Mouse (Mus musculus) kidney, postnatal 0 days (tissue): Measurements from ENCODE around the gene Klf8. TPM values are rescaled to one million over a fixed set of nuclear protein-coding genes. Genes with fewer than 3 reads are reported as not detected.

Experiments used
- ATAC-seq: fragments of 200-750 bp; cut with Nextera tagmentation; replicated peaks from 2 replicates; pipeline ENCODE4 v1.8.0; 2017; ENCODE audit warnings: low read depth, moderate number of reproducible peaks, moderate TSS enrichment, moderate library complexity; ENCODE audit not compliant: low FRiP score
- DNase-seq: peaks from one replicate; pipeline ENCODE4 v3.0.0-alpha.2; 2016; ENCODE audit warnings: low spot score
- H3K27ac ChIP-seq: fragments of 300-500 bp; sonication (generic); 2 replicates; pipeline ENCODE4 v1.5.1; 2014; ENCODE audit warnings: mild to moderate bottlenecking
- H3K27me3 ChIP-seq: fragments of 300-500 bp; sonication (generic); 2 replicates; pipeline ENCODE4 v1.6.1; 2014; ENCODE audit warnings: low read length, mixed read lengths; ENCODE audit not compliant: insufficient read depth
- H3K36me3 ChIP-seq: fragments of 300-500 bp; sonication (generic); 2 replicates; pipeline ENCODE4 v1.6.1; 2014; ENCODE audit warnings: low read length, mixed read lengths; ENCODE audit not compliant: insufficient read depth
- H3K4me1 ChIP-seq: fragments of 300-500 bp; sonication (generic); replicated peaks from 2 replicates; pipeline ENCODE4 v1.6.1; 2014; ENCODE audit warnings: antibody characterized with exemption, low read length, mixed read lengths; ENCODE audit not compliant: insufficient read depth
- H3K4me2 ChIP-seq: fragments of 300-500 bp; sonication (generic); 2 replicates; pipeline ENCODE4 v1.6.1; 2014; ENCODE audit warnings: mild to moderate bottlenecking, low read length, moderate library complexity, mixed read lengths
- H3K4me3 ChIP-seq: fragments of 300-500 bp; sonication (generic); replicated peaks from 2 replicates; pipeline ENCODE4 v1.5.1; 2014; ENCODE audit warnings: low read depth, low read length
- H3K9ac ChIP-seq: fragments of 300-500 bp; sonication (generic); 2 replicates; pipeline ENCODE4 v1.6.1; 2014; ENCODE audit warnings: low read depth, low read length
- H3K9me3 ChIP-seq: fragments of 300-500 bp; sonication (generic); replicated peaks from 2 replicates; pipeline ENCODE4 v1.6.1; 2016; ENCODE audit warnings: low read length, inconsistent platforms, mixed read lengths
- CTCF ChIP-seq: IDR thresholded peaks from 2 replicates; pipeline ENCODE4 v1.5.1; 2016; ENCODE audit warnings: antibody characterized with exemption, low read depth, mild to moderate bottlenecking, moderate library complexity
- WGBS: fragments of 180-500 bp; shearing (Covaris S2); extraction: QIAGEN DNeasy Blood & Tissue Kit; methylation state at CpG from one replicate; pipeline ENCODE4 v1.1.7; 2014; 5-methylcytosine and 5-hydroxymethylcytosine counted together
- polyA plus RNA-seq: library from polyadenylated mRNA; unstranded; fragments of >200 nt; fragmentation: Nextera tagmentation; extraction: Ambion mirVana; gene quantifications from 2 replicates; pipeline ENCODE4 v1.2.1, GENCODE M21; 2015

Gene Klf8
- polyA plus RNA-seq, 1 experiment from 2014 or later, result 0.30 TPM

- no peak for ATAC-seq
- WGBS, result 88% methylated on average over 5 of the region's 5 CpGs
Measured at GRCm38 (mm10) chrX:153417067-153417466, 179.8 kb downstream of the Klf8 start.

GRCm38 (mm10) chrX:153433659-153434293, 196.5 kb downstream of the Klf8 start:
- WGBS, result 48% methylated on average over 5 of the region's 5 CpGs
- Histone ChIP-seq H3K27me3 (no peaks in the 10 kb centered on the region), H3K4me2 (no peak overlapping the region), H3K9me3 (no peaks in the 10 kb centered on the region), H3K27ac (no peak overlapping the region), H3K4me3 (no peak overlapping the region), H3K36me3 (no peaks in the 10 kb centered on the region), H3K9ac (no peak overlapping the region), H3K4me1 (no peaks in the 10 kb centered on the region)
- TF ChIP-seq CTCF, result no peak
- DNase-seq, result no peak
- no peak for ATAC-seq

More at GRCm38 (mm10) chrX:153417067-153417466, 179.8 kb downstream of the Klf8 start:
- TF ChIP-seq CTCF, result no peak
- no peak for DNase-seq
- Histone ChIP-seq H3K36me3 (no peaks in the 10 kb centered on the region), H3K4me2 (no peak overlapping the region), H3K27me3 (no peaks in the 10 kb centered on the region), H3K27ac (no peak overlapping the region), H3K9me3 (no peaks in the 10 kb centered on the region), H3K4me3 (no peak overlapping the region), H3K4me1 (no peaks in the 10 kb centered on the region), H3K9ac (no peak overlapping the region)

- TF ChIP-seq CTCF, result no peak
- no peak overlapping the region for H3K27ac ChIP-seq
- no peak for DNase-seq
- no peaks in the 10 kb centered on the region for H3K27me3 ChIP-seq
- H3K4me1 ChIP-seq, result no peaks in the 10 kb centered on the region
- no peaks in the 10 kb centered on the region for H3K9me3 ChIP-seq
- ATAC-seq, result no peak
- H3K9ac ChIP-seq, result no peak overlapping the region
- no peak overlapping the region for H3K4me2 ChIP-seq
- H3K36me3 ChIP-seq, result no peaks in the 10 kb centered on the region
- H3K4me3 ChIP-seq, result no peak overlapping the region
Measured at GRCm38 (mm10) chrX:153439573-153439972, 202.3 kb downstream of the Klf8 start.

- no peak overlapping the region for H3K4me2 ChIP-seq
- no peak for ATAC-seq
- H3K9me3 ChIP-seq, result no peaks in the 10 kb centered on the region
- H3K36me3 ChIP-seq, result no peaks in the 10 kb centered on the region
- no peak overlapping the region for H3K4me3 ChIP-seq
- no peaks in the 10 kb centered on the region for H3K27me3 ChIP-seq
- no peak overlapping the region for H3K9ac ChIP-seq
- TF ChIP-seq CTCF, result no peak
- no peaks in the 10 kb centered on the region for H3K4me1 ChIP-seq
- H3K27ac ChIP-seq, result no peak overlapping the region
- DNase-seq, result no peak
- WGBS, result 82% methylated on average over 3 of the region's 3 CpGs
Measured at GRCm38 (mm10) chrX:153440018-153440417, 202.8 kb downstream of the Klf8 start.

Other genes starting within 250 kb of the Klf8 start
- gene Usp51, start 231.0 kb upstream of the Klf8 start, polyA plus RNA-seq, result 0.52 and 0.75 TPM in 2 replicates
- 57.8 and 60.9 TPM in 2 replicates for gene Mageh1, start 199.9 kb upstream of the Klf8 start, polyA plus RNA-seq
- gene Foxr2, start 118.7 kb upstream of the Klf8 start, polyA plus RNA-seq, result 0.04 TPM in 1 of 2 replicates, not detected in the other
- gene Rragb, start 97.5 kb upstream of the Klf8 start, polyA plus RNA-seq, result 1.3 TPM in 2 replicates